Mouse (Mus musculus) megakaryocyte, embryonic 14.5 days (primary cell): ENCODE data around the gene Mindy2. TPM values are rescaled to one million over a fixed set of nuclear protein-coding genes. Genes with fewer than 3 reads are reported as not detected.

Experiments
- H3K27me3 ChIP-seq: replicated peaks from 2 replicates; pipeline ENCODE3; 2012; ENCODE audit warnings: inconsistent platforms
- H3K36me3 ChIP-seq: replicated peaks from 2 replicates; pipeline ENCODE3; 2012; ENCODE audit warnings: low read length, inconsistent platforms, mixed read lengths
- H3K4me1 ChIP-seq: 2 replicates; pipeline ENCODE4 v1.6.1; 2012; ENCODE audit warnings: inconsistent platforms
- H3K4me3 ChIP-seq: replicated peaks from 2 replicates; pipeline ENCODE3; 2012; ENCODE audit warnings: moderate library complexity, mild to moderate bottlenecking, inconsistent platforms
- H3K9me3 ChIP-seq: 2 replicates; pipeline ENCODE4 v1.6.1; 2012; ENCODE audit warnings: inconsistent platforms
- FLI1 ChIP-seq: IDR thresholded peaks from 2 replicates; pipeline ENCODE4 v1.6.1; 2012; ENCODE audit warnings: low read length, inconsistent platforms, mixed read lengths
- GATA1 ChIP-seq: IDR thresholded peaks from 3 replicates; pipeline ENCODE4 v1.6.1; 2012; ENCODE audit warnings: mixed read lengths, low read length, inconsistent platforms, borderline replicate concordance
- polyA plus RNA-seq: library from polyadenylated mRNA; stranded (reverse); fragments of >175 nt; gene quantifications from 2 replicates; pipeline ENCODE4 v1.2.3, GENCODE M21; 2012; ENCODE audit warnings: low replicate concordance; ENCODE audit not compliant: insufficient read depth

Mindy2 gene
- polyA plus RNA-seq, 1 experiment: 7.9 TPM

DNA sequence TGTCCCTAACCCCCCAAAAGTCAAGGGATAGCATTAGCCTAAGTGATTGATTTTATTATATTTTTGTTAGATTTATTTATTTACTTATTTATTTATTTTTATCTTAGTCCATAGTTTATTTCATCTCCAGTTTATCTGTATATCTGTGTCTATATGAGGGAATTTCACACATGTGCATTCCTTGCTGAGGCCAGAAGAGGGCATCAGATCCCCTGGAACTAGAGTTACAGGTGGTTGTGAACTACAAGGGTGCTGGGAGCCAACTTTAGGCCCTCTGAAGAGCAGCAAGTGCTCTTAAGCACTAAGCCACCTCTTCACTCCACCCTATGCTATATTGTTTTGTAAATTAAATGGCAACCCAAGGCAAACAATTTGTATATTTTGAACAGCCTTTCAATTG is 11.1 kb upstream of the Mindy2 start:
- H3K4me3 ChIP-seq: no peak overlapping the region
- peaks cover 49% of the 10 kb centered on the region for H3K4me1 ChIP-seq
- H3K36me3 ChIP-seq: peaks cover 26% of the 10 kb centered on the region
- TF ChIP-seq FLI1 (no peak), GATA1 (no peak)
- no peaks in the 10 kb centered on the region for H3K27me3 ChIP-seq
- H3K9me3 ChIP-seq: 0 out of 2 replicates have a peak, but pooled peaks cover 3% of the 10 kb centered on the region

DNA sequence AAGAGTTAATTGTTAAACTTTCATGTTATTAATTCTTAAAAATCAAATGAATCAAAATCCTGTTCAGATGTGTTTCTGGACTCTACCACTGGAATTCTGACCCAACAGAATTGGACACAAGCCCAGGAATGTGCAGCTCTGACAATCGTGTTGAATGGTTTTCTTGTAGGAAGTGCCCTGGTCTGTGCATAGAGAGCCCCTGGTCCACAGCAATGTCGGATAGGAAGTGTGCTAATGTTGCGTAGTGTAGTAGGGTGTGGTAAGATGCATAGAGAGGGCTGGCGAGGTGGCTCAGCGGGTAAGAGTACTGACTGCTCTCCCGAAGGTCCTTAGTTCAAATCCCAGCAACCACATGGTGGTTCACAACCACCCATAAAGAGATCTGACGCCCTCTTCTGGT is 9.8 kb upstream of the Mindy2 start:
- no peak overlapping the region for H3K4me3 ChIP-seq
- peaks cover 39% of the 10 kb centered on the region for H3K4me1 ChIP-seq
- H3K36me3 ChIP-seq: peaks cover 27% of the 10 kb centered on the region
- H3K27me3 ChIP-seq: no peaks in the 10 kb centered on the region
- H3K9me3 ChIP-seq: 0 out of 2 replicates have a peak, but pooled peaks cover 3% of the 10 kb centered on the region
- TF ChIP-seq FLI1: no peak
- TF ChIP-seq GATA1: no peak

- Histone ChIP-seq H3K36me3 (peaks cover 27% of the 10 kb centered on the region), H3K9me3 (0 out of 2 replicates have a peak, but pooled peaks cover 3% of the 10 kb centered on the region), H3K27me3 (no peaks in the 10 kb centered on the region), H3K4me1 (peaks cover 29% of the 10 kb centered on the region), H3K4me3 (no peak overlapping the region)
- no peak for TF ChIP-seq GATA1
- TF ChIP-seq FLI1: no peak
Observed at GRCm38 (mm10) chr9:70665372-70666145, 8.6 kb upstream of the Mindy2 start.

DNA sequence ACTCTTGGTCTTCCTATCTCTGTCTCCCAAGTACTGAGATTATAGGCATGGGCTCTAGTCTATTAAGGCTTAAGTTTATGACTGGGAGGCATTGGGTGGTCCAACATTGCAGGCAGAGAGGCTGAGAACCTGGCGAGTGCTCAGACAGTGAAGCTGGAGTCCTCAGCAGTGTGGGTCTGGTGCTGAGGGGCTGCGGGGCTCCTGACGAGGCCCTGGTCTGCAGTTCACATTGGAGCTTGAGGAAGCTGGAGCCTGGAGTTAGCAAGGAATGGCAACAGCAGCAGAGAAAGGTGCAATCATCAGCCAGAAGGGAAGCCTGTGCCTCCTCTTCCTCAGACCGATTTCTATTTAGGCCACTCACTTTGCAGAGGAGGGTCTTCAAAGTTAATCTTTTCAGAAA is 7.9 kb upstream of the Mindy2 start:
- TF ChIP-seq FLI1 (no peak), GATA1 (no peak)
- H3K27me3 ChIP-seq: no peaks in the 10 kb centered on the region
- H3K4me1 ChIP-seq: peaks cover 23% of the 10 kb centered on the region
- 0 out of 2 replicates have a peak, but pooled peaks cover 3% of the 10 kb centered on the region for H3K9me3 ChIP-seq
- H3K36me3 ChIP-seq: peaks cover 27% of the 10 kb centered on the region
- H3K4me3 ChIP-seq: no peak overlapping the region

DNA sequence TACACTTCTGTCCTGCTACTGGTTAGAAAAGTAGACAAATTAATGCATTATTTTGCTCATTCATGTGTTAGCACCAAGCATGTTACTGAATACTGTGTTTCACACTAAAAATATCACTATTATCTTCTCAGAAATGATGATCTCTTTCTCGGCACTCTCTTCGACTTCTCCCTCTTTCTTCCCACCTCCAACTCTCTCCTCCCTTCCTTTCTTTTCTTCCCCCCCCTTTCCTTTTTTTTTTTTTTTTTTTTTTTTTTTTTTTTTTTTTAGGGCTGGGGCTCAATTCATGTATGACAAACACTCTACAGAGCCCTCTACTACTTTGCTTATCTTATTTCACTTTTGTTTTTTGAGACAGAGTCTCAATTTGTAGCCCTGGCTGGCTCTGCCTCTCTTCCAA is 1.3 kb upstream of the Mindy2 start:
- Histone ChIP-seq H3K36me3 (peaks cover 18% of the 10 kb centered on the region), H3K9me3 (no peaks in the 10 kb centered on the region), H3K4me1 (peaks cover 27% of the 10 kb centered on the region), H3K4me3 (peak overlapping the region; percentile 83), H3K27me3 (no peaks in the 10 kb centered on the region)
- TF ChIP-seq GATA1 (no peak), FLI1 (no peak)

- Histone ChIP-seq H3K9me3 (no peaks in the 10 kb centered on the region), H3K36me3 (peaks cover 32% of the 10 kb centered on the region), H3K4me1 (peaks cover 46% of the 10 kb centered on the region), H3K27me3 (no peaks in the 10 kb centered on the region), H3K4me3 (peak within 1 kb of the TSS; percentile 99)
- TF ChIP-seq GATA1 (no peak), FLI1 (no peak)
Observed at GRCm38 (mm10) chr9:70656130-70657007, 605 bp downstream of the Mindy2 start, which contains the start of gene Gm10642. Gm10642 (plus strand) TSS chr9:70656251.

GRCm38 (mm10) chr9:70655764-70656129 is 1.2 kb downstream of the Mindy2 start:
- Histone ChIP-seq H3K27me3 (no peaks in the 10 kb centered on the region), H3K4me3 (peak overlapping the region; percentile 99), H3K4me1 (peaks cover 46% of the 10 kb centered on the region), H3K36me3 (peaks cover 38% of the 10 kb centered on the region), H3K9me3 (no peaks in the 10 kb centered on the region)
- no peak for TF ChIP-seq GATA1

DNA sequence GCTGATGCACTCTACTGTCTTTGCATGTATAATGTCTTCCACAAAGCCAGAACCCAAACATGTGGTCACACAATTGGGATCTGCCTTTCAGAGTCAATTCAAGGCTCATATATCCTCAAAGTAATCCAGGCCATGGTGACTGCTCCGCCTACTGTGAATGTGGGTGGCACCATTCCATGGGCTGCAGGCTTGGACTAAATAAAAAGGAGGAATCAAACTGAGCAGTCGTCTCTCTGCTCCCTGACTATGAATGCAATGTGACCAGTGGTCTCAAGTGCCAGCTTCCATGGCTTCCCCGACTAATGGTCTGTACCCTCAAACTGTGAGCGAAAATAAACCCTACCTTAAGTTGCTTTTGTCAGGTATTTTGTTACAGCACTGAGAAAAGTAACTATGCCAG is 2.5 kb downstream of the Mindy2 start:
- Histone ChIP-seq H3K27me3 (no peaks in the 10 kb centered on the region), H3K36me3 (peaks cover 51% of the 10 kb centered on the region), H3K4me3 (peak overlapping the region; percentile 99), H3K9me3 (no peaks in the 10 kb centered on the region), H3K4me1 (peaks cover 50% of the 10 kb centered on the region)
- TF ChIP-seq GATA1: no peak
- TF ChIP-seq FLI1: no peak

DNA sequence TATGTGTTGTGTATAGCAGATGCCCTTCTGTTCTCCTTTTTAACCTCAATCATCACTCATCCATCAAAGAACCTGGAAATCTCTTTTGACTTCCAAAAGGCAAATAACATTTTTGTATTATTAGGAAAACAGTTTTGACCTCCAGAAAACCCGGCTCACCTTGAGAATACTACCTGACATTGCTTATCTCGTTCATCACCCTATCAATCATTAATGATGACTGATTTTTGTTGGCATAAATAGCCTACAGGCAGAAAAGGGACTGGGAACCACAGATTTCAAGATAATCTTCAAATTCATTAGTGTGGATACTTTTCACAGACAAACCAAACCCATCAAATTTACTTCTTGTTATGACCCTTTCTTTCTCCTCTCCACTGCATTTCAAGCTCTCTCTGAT is 3.1 kb downstream of the Mindy2 start:
- Histone ChIP-seq H3K9me3 (no peaks in the 10 kb centered on the region), H3K27me3 (no peaks in the 10 kb centered on the region), H3K4me3 (peak overlapping the region; percentile 99), H3K36me3 (peaks cover 57% of the 10 kb centered on the region), H3K4me1 (peaks cover 53% of the 10 kb centered on the region)
- TF ChIP-seq GATA1 (no peak), FLI1 (no peak)

DNA sequence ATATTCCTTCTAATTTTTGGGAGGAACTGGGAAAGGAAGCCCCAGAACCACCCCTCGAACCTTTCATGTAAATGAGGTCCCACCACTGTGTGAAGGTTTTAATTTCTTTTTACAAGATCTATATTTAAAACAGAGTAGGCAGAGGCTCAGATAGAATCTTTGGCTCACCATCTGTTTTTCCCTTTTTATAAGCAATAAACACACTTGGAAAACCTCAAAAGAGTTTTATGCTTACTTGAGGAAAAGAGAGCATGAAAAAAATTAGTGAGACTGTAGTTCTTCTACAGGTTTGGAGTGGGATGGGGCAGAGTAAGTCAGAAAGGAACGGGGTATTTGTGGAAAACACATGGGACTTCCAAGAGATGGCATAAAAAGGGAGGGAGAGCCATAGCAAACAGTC is 4.8 kb downstream of the Mindy2 start:
- no peaks in the 10 kb centered on the region for H3K9me3 ChIP-seq
- no peaks in the 10 kb centered on the region for H3K27me3 ChIP-seq
- peak overlapping the region; percentile 44 for H3K4me3 ChIP-seq
- H3K36me3 ChIP-seq: peaks cover 67% of the 10 kb centered on the region
- no peak for TF ChIP-seq GATA1
- no peak for TF ChIP-seq FLI1
- peaks cover 56% of the 10 kb centered on the region for H3K4me1 ChIP-seq

GRCm38 (mm10) chr9:70650994-70651393 is 6.0 kb downstream of the Mindy2 start:
- Histone ChIP-seq H3K9me3 (no peaks in the 10 kb centered on the region), H3K27me3 (no peaks in the 10 kb centered on the region), H3K36me3 (peaks cover 76% of the 10 kb centered on the region), H3K4me1 (peaks cover 60% of the 10 kb centered on the region), H3K4me3 (no peak overlapping the region)
- TF ChIP-seq FLI1 (no peak), GATA1 (no peak)
